Mouse (Mus musculus) adrenal gland, adult 2 months (tissue): ENCODE measurements around the gene Olfr455. TPM values are rescaled to one million over a fixed set of nuclear protein-coding genes. Genes with fewer than 3 reads are reported as not detected.

Experiments used
- DNase-seq: peaks from one replicate; pipeline ENCODE4 v3.0.0; 2021
- long read RNA-seq: library from polyadenylated mRNA; stranded (forward); transcript quantifications from one replicate; pipeline ENCODE4 v2.0.0, GENCODE M21; 2021
- polyA plus RNA-seq: library from polyadenylated mRNA; depleted of rRNA; stranded (reverse); fragments of >200 nt; gene quantifications from 2 replicates; pipeline ENCODE4 v1.2.3, GENCODE M21; 2012; rRNA removed
- total RNA-seq, 2 experiments: library from RNA; stranded (reverse); gene quantifications; 2 replicates each; pipeline ENCODE4 v1.2.3; 2021

Olfr455 gene
- total RNA-seq (not detected), polyA plus RNA-seq (not detected in 2 replicates)
- long read RNA-seq, result 0 reads

GRCm38 (mm10) chr6:42547461-42547860, at the start of gene Olfr455:
TSS of gene Olfr455 (minus strand) at chr6:42547587.
- peak; percentile 70 for DNase-seq

- DNase-seq, result no peak
Measured at GRCm38 (mm10) chr6:42593138-42593882, 45.9 kb upstream of the Olfr455 start.

DNA sequence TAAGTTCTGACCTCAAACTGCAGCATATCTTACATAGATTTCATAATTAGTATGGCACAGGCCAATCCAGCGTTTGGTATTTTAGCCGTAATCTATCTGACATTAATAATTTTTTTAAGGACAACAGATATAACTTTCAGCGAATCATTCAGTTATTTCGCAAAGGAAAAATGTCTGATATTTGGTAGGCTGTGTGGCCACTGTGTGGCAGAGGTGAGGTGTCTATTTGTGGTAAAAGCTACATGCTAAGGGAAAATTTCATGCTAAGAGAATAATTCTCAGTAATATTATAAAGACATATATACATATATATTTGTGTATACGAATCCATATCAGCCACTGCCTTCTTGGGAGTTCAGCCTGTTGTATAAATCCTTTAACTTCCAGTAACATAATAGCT, 39.2 kb upstream of the Olfr455 start:
- DNase-seq, result no peak

DNA sequence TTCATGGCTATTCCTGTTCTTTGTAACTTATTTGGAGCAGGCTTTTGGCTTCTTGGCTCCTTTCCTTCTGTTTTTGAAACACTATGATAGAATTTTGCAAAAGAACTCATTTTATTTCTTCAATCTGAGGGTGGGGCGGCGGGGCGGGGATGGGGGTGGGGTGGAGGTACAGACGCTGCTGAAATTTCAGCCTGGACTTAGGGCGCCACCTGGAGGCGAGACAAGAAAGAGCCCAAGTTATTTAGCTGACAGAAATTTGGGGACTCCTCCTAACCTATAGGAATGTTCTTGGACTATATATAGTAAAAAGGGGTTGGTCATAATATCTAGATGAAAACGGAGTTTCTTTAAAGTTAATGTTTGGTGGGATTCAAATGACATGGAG, 36.1 kb upstream of the Olfr455 start:
- DNase-seq, result peak; percentile 72

- DNase-seq, result peak; percentile 11
Measured at GRCm38 (mm10) chr6:42582741-42583487, 35.5 kb upstream of the Olfr455 start.

DNA sequence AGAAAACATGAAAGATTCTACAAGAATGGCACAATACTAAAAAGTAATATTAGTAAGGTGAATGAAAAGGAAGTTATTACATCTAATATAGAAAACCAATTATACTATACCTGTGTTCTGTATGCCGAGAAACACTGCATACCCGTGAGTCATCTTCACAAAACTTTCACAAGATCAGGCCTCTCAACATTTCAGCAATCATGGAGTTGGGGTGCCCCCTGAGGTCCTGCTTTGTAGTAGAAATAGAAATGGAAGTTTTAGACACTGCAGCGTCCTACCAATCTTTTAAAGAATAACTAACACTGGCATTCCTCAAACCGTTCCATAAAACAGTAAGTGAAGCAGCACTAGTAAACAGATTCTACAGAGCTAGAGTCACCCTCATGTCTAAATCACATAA, 31.3 kb upstream of the Olfr455 start:
- peak; percentile 33 for DNase-seq

- DNase-seq, result no peak
Measured at GRCm38 (mm10) chr6:42577433-42577832, 30.0 kb upstream of the Olfr455 start.

DNA sequence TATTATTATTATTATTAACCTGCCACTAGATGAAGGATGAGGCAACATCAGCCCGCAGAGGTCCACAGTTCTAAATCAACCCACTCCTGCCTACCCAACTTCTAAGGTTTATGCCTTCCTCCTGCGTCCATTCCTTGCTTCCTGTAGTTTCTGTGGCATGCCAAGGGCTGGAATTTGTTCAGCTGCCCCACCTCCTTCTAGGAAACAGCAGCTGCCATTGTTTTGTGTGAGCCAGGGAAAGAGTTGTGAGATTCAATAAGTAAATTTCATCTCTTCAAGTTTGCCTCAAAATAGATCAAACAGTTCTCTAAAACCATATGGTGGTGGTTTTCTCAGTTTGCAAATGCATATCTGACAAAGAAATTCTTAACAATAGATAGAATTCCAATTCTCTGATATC, 20.8 kb upstream of the Olfr455 start:
- no peak for DNase-seq

GRCm38 (mm10) chr6:42566076-42566598, 18.8 kb upstream of the Olfr455 start:
- no peak for DNase-seq

- no peak for DNase-seq
Measured at GRCm38 (mm10) chr6:42562280-42562679, 14.9 kb upstream of the Olfr455 start.

GRCm38 (mm10) chr6:42560885-42561284, 13.5 kb upstream of the Olfr455 start:
- DNase-seq, result no peak

- no peak for DNase-seq
Measured at GRCm38 (mm10) chr6:42558641-42559040, 11.3 kb upstream of the Olfr455 start.

DNA sequence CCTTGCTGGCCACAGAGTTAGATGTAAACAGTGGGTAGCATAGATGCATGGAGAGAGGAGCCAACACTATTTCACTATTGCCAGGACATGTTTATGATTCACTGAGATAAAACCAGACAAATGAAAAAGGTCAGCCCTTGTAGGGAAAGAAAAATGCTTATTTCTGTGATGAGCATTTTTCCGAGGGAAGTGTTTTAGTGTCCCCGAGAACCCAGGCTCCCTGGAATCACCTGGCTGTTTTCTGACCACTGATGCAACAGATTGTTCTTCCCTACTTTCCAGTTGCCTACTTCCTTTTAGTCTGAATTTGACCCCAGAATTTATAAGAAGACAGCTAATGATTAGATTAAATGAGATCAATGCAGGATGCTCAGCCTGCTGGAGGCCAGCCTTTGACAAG, 1.2 kb downstream of the Olfr455 start:
- peak; percentile 19 for DNase-seq

GRCm38 (mm10) chr6:42545451-42545885, 1.9 kb downstream of the Olfr455 start:
- DNase-seq, result peak; percentile 43

DNA sequence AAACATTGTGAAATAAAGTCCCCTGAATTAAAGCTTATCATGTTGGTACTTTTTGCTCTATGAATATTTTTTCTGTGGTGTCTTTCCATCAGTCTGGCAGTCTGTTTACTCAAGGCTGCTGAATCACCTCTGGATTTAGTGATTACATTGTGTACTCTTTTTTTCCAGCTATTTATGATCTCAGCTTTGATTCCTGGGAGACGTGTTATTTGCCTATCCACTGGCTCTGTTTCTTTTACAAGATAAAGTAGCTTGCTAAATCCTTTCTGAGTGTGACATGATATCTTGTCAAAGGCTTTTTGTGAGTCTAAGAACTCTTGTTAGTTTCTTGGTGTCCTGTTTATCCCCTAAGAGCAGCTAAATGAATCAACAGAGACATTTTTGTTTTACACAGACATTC, 2.5 kb downstream of the Olfr455 start:
- DNase-seq, result no peak

DNA sequence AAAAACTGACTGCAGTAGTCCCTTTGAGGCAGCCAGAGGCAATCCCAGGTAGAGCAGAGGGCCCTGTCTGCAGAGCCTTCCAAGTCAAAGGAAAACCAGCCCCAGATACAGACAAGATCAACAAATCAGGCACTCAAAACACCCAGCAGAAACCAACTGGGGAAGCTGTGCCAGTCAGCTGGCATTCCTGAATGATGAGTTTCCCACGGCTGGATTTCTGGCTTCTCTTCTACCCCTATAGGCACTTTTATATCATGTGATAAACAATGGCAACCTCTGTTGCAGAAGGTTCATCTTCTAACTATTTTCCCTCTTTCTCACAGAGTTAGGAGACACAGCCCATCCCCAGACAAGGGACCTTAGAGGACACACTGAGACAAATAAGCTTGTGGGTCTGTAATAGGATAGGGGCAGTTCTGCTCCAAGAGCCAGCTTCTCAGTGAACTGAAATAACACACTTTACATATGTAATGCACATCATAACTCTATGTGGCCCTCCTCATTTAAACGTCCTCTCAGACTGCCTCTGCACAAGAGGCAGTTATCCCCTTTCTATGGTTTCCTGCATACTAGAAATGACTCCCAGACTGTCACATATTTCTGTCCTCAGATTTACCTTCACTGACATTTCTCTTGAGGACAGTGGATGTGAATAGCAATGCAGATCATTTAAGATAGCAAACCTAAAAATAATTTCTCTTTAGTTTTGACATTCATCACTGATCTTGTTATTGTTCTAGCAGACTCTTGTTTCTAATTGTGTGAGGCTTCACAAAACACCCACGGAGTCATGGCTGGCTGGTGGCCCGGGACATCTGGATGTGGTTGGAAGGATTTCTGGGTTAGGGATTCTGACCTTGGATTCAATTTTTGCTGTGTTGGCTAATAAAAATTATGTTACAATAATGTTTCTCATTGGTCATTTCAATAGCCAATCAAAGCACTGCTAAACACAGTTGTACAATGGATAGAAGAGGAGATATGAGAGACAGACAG, 5.1 kb downstream of the Olfr455 start:
- DNase-seq, result peak; percentile 52

GRCm38 (mm10) chr6:42540681-42541080, 6.7 kb downstream of the Olfr455 start:
- DNase-seq, result no peak

GRCm38 (mm10) chr6:42539711-42540110, 7.7 kb downstream of the Olfr455 start:
- DNase-seq, result no peak

DNA sequence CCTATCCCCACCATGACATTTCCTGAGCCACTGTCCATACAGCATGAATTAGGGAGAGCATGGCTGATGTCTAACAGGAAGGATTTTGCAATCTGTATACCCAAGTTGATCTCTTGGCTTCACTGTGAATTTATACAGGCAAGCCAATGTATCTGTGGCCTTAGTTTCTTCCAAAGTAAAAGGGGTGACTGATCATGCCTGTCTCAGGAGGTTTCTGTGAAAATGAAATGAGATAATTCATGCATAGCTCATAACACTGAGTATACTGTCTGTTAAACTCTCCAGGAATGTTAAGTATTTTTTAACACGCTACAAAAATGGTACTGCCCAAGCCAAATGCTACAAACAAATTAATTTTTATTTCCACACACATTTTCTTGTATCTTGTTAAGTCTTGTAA, 33.9 kb downstream of the Olfr455 start:
- no peak for DNase-seq

GRCm38 (mm10) chr6:42509311-42509710, 38.1 kb downstream of the Olfr455 start:
- DNase-seq, result no peak

- no peak for DNase-seq
Measured at GRCm38 (mm10) chr6:42503478-42503877, 43.9 kb downstream of the Olfr455 start.

GRCm38 (mm10) chr6:42489731-42490130, 57.7 kb downstream of the Olfr455 start:
- peak; percentile 10 for DNase-seq
